Mouse (Mus musculus): ENCODE results near the gene Cntd1. TPM values are rescaled to one million over a fixed set of nuclear protein-coding genes. Genes with fewer than 3 reads are reported as not detected.
A peak's percentile ranks its signal among the peaks of the same experiment; 100 is the strongest.
"Not testable (repeated sequence)": the region's sequence is repeated elsewhere in the genome, so short reads cannot be mapped to it uniquely, and the experiment has no call there.

The Cntd1 gene
- total RNA-seq, 2 experiments from 2014 or later: 0.33 to 0.99 TPM

DNA sequence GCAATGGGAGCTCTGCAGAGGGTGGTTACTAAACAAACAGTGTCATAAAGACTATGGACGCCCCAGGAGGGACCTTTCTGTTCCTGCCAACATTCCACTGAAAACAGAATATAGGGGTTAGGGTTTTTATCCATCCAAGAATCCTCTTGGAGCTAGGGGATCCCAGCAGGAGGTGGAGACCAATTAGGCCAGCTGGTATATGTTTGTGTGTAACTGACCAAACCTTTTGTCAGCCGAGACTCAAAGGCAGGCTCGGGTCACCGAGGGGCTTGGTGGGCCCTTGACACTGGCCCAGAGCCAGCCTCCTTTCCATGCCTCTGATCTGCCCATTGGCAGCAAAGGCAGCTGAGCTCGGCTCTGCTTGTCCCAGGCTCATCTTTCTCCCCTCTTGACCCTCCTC lies 4.1 kb downstream of the Cntd1 start:
- no peak for DNase-seq (ENCODE audit: low spot score in 2 of 2)

GRCm38 (mm10) chr11:101283805-101284204 lies 5.0 kb downstream of the Cntd1 start:
- DNase-seq (ENCODE audit: low spot score in 2 of 2): no peak

DNA sequence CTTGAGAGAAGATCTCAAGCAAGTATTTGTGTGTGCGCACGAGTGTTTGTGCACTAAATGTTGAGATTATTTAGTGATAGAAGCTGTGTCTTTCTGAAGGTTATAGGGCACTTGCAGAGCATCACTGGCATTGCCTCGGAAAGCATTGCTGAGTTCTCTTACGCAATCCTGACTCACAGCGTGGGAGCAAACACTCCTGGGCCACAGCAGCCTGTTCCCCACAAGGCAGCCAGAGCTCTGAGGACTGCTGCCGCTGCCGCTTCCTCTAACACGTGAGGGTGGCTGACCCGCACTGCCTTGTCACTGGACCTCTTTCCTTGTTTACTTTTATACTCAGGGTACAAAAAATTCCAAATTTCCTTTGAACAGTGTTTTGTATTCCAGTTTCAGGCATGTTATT lies 8.5 kb downstream of the Cntd1 start:
- peak; percentile 49 to 50 for DNase-seq (ENCODE audit: low spot score in 2 of 2)

DNA sequence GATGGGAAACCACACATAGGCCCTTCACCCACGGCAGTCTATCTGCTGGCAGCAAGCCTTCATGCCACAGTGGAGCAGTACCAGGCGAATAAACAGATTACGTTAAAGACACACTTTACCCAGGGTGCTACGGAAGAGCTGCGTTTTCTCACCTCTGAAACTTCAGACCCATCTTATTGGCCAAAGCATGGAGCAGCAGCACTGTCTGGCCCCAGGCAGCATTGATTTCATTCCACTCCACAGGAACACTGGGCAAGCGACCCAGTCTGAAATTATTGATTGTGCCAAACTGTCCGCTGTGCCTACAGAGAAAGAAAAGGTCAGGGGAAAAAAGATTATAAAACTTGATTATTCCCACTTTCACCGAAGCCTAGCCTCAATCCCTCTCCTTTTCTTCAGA lies 12.4 kb downstream of the Cntd1 start:
- no peak for DNase-seq (ENCODE audit: low spot score in 2 of 2)

DNA sequence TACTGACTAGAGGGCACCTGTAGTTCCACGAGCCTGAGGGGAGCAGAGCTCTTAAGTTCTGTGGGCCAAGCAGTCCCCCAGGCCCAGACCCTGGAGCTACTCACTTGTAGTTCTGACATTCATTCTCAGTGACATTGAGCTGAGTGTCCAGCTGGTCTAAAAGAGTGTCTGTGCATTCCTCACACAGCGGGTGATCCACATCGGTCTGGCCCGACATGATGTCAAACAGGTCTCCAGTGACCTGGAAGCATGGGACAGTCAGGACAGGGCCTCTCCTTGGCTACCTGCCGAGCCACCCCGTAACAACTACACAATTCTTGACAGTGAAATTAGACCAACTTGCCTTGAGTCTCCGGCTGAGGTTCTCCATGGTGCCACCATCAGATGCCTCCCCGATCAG lies 16.4 kb downstream of the Cntd1 start:
- no peak for DNase-seq (ENCODE audit: low spot score in 2 of 2)

DNA sequence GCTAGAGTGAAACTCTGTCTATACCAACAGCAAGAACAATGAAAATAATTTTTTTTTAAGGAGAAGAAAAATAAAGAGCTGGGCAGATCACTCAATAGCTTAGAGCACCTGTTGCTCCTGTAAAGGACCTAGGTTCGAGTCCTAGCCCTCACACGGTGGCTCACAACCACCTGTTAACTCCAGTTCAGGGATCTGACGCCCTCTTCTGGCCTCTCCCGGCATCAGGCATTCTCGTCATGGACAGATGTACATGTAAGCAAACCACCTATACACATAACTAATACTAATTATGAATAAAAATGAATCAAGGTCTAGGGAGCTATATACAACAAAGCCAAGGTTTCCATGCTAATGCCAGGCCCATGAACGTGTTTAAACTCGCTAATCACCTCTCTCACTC lies 22.1 kb downstream of the Cntd1 start:
- no peak for DNase-seq (ENCODE audit: low spot score in 2 of 2)

GRCm38 (mm10) chr11:101301299-101302003 lies 22.6 kb downstream of the Cntd1 start:
- no peak for DNase-seq (ENCODE audit: low spot score in 2 of 2)

DNA sequence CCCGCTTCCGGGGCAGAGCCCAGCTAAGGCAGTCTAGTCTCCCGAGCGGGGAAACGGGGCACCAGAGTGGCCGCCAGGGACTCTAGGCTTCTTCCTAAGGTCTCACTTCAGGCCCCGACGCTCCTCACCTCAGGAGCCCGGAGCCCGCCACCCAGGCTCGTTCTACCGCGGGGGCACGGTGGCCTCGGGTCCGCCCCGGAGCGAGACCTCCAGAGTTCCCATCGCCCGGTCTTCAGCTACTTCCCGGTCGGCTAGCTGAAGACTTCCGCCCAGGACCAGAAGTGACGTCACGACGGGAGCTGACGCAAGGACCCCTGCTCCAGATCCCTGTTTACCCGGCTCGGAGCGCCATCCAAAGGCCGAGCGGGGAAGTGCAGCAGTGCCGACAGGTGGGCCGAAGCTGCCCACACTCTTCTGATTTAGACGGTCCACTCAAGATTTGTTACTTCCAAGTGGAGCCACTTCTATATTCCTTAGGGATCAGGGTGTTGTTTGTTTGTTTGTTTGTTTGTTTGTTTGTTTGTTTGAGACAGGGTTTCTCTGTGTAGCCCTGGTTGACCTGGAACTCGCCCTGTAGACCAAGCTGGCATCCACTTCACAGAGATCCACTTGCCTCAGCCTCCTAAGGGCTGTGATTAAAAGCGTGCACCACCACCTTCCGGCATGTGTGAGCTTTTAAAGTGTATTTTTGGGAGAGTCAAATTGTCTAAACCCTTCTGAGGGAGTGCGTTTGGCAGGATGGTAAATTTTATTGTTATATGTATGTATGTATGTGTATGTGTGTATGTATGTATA lies 23.4 kb downstream of the Cntd1 start, which contains the start of gene Becn1:
Becn1 (minus strand) TSS at position 283 of the 795 bp plus-strand sequence.
- peak; percentile 99 for DNase-seq (ENCODE audit: low spot score in 2 of 2)

- no peak for DNase-seq (ENCODE audit: low spot score in 2 of 2)
Observed at GRCm38 (mm10) chr11:101307744-101308143, 28.9 kb downstream of the Cntd1 start.

GRCm38 (mm10) chr11:101311083-101311482 lies 32.3 kb downstream of the Cntd1 start:
- DNase-seq (ENCODE audit: low spot score in 2 of 2): no peak

DNA sequence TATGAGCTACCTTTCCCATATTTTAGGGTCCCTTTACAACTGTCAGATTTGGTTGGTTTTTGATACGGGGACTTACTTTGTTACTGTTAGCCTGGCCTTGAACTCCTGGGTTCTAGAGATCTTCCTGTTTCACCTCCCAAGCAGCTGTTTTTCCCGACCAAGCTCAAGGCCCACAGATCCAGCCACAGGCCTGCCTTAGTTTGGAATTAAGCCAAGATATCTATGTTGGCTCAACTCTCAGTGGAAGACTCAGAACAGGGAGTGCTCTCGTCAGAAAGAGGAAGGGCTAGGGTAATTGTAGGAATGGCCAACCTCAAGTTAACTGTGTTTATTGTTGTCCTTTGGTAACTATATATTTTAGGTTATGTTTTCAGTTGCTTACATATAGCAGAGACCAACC lies 33.3 kb downstream of the Cntd1 start:
- DNase-seq (ENCODE audit: low spot score in 2 of 2): no peak

DNA sequence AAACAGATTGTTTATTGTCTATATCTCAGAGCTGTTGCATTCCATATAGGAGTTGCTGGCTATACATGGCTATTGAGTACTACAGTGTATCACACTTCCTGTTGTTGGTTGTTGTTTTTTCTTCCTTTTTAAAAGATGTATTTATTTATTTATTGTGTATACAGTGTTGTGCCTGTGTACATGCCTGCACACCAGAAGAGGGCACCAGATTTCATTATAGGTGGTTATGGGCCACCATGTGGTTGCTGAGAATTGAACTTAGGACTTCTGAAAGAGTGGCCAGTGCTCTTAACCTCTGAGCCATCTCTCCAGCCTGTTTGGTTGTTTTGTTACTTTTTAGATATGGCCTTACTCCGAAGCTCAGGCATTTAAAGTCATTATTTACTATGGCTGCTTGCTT lies 35.8 kb downstream of the Cntd1 start:
- DNase-seq (ENCODE audit: low spot score in 2 of 2): no peak

GRCm38 (mm10) chr11:101315082-101315650 lies 36.4 kb downstream of the Cntd1 start:
- no peak for DNase-seq (ENCODE audit: low spot score in 2 of 2)

- DNase-seq (ENCODE audit: low spot score in 2 of 2): peak; percentile 92 to 94
Observed at GRCm38 (mm10) chr11:101315665-101316500, 37.1 kb downstream of the Cntd1 start, which contains the start of gene Psme3. Gene Psme3, plus strand, starts transcription at chr11:101316213.

GRCm38 (mm10) chr11:101316501-101316917 lies 37.7 kb downstream of the Cntd1 start:
- peak; percentile 28 to 38 for DNase-seq (ENCODE audit: low spot score in 2 of 2)

DNA sequence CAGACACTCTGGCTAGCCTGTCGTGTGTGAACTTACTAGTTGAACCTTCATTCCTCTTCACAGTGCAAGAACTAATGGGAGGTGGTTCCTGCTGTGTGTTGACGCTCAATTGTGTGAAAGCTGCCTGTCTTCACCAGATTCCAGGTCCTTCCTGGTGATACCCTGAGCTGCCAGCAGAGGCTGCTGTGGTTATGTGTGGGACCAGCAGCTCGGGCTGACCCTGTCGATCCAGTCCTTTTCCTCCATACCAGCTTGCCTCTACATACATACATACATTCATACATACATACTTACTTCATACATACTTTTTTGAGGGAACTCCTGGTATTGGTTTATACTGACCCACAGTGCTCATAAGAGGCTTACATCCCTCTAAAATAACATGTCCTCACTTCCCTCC lies 44.8 kb downstream of the Cntd1 start:
- DNase-seq (ENCODE audit: low spot score in 2 of 2): peak; percentile 50 to 71

DNA sequence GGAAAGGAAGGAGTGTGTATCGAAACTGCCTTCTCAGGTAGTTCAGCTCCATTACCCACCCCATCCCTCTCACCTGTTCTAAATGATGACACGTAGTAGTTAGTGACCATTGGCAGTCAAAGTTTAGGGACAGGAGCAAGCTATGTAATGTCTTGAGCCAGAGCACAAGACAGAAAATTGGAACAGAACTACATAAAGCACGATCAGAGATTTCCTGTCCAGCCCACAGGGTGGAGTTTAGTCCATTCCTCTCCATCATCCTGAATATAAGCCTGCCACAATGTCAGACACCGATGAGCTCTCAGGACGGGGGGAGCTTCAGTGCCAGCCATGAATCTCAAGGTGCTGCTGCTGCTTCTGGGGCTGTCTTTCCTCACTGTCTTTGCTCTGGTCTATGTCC lies 46.0 kb downstream of the Cntd1 start, which contains the start of gene Aoc2:
Aoc2 (plus strand) TSS at position 301 of the 400 bp plus-strand sequence.
- no peak for DNase-seq (ENCODE audit: low spot score in 2 of 2)

- not testable (repeated sequence) for DNase-seq (ENCODE audit: low spot score in 2 of 2)
Observed at GRCm38 (mm10) chr11:101325201-101325600, 46.4 kb downstream of the Cntd1 start.

DNA sequence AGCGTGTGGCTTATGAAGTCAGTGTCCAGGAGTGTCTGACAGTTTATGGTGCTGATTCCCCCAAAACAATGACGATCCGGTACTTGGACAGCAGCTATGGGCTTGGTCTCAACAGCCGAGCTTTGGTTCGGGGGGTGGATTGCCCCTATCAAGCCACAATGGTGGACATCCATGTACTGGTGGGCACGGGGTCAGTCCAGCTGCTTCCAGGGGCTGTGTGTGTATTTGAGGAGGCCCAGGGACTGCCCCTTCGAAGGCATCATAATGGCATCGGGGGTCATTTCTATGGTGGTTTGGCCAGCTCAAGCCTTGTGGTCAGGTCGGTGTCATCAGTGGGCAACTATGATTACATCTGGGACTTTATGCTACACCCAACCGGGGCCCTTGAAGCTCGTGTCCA lies 47.3 kb downstream of the Cntd1 start:
- no peak for DNase-seq (ENCODE audit: low spot score in 2 of 2)

GRCm38 (mm10) chr11:101327311-101327710 lies 48.5 kb downstream of the Cntd1 start:
- no peak for DNase-seq (ENCODE audit: low spot score in 2 of 2)

All from adrenal gland, adult 18-20 months (tissue).